Mouse (Mus musculus): Measurements from ENCODE around the gene Aebp1. TPM values are rescaled to one million over a fixed set of nuclear protein-coding genes. Genes with fewer than 3 reads are reported as not detected.
A peak's percentile ranks its signal among the peaks of the same experiment; 100 is the strongest.

Gene Aebp1
- polyA plus RNA-seq, 1 experiment from 2014 or later = 37.6 TPM

GRCm38 (mm10) chr11:5859883-5860550 is 1.7 kb upstream of the Aebp1 start:
- 84% methylated on average over 13 of the region's 13 CpGs for WGBS
- Histone ChIP-seq H3K36me3 (ENCODE audit: control insufficient read depth, insufficient read depth, low read length) (no peaks in the 10 kb centered on the region), H3K9ac (ENCODE audit: low read length) (no peak overlapping the region), H3K9me3 (ENCODE audit: control insufficient read depth, low read length) (no peaks in the 10 kb centered on the region; the same call in 1 of the 2 replicates), H3K27me3 (replicated peaks; ENCODE audit: control insufficient read depth, insufficient read depth, low read length) (no peaks in the 10 kb centered on the region; the same call in 1 of the 2 replicates), H3K4me2 (ENCODE audit: low read length) (no peak overlapping the region), H3K4me1 (replicated peaks; ENCODE audit: control insufficient read depth, insufficient read depth, low read length) (peaks cover 10% of the 10 kb centered on the region), H3K27ac (ENCODE audit: low read depth) (no peak overlapping the region), H3K4me3 (ENCODE audit: low read depth, low read length) (no peak overlapping the region)
- DNase-seq (ENCODE audit: low spot score) (no peak), ATAC-seq (replicated peaks; ENCODE audit: low FRiP score, low TSS enrichment, low read depth) (no peak)

GRCm38 (mm10) chr11:5860639-5861038 is 1.1 kb upstream of the Aebp1 start:
- no peaks in the 10 kb centered on the region; the same call in 1 of the 2 replicates for H3K9me3 ChIP-seq (ENCODE audit: control insufficient read depth, low read length)
- H3K9ac ChIP-seq (ENCODE audit: low read length) = no peak overlapping the region
- no peak overlapping the region for H3K4me2 ChIP-seq (ENCODE audit: low read length)
- 64% methylated on average over 6 of the region's 6 CpGs for WGBS
- no peak overlapping the region for H3K27ac ChIP-seq (ENCODE audit: low read depth)
- DNase-seq (ENCODE audit: low spot score) = no peak
- no peak overlapping the region for H3K4me3 ChIP-seq (ENCODE audit: low read depth, low read length)
- peaks cover 10% of the 10 kb centered on the region for H3K4me1 ChIP-seq (replicated peaks; ENCODE audit: control insufficient read depth, insufficient read depth, low read length)
- 0 out of 2 replicates have a peak, but pooled peaks cover 6% of the 10 kb centered on the region for H3K36me3 ChIP-seq (ENCODE audit: control insufficient read depth, insufficient read depth, low read length)
- no peak for ATAC-seq (replicated peaks; ENCODE audit: low FRiP score, low TSS enrichment, low read depth)
- H3K27me3 ChIP-seq (replicated peaks; ENCODE audit: control insufficient read depth, insufficient read depth, low read length) = no peaks in the 10 kb centered on the region; the same call in 1 of the 2 replicates

- ATAC-seq (replicated peaks; ENCODE audit: low FRiP score, low TSS enrichment, low read depth) (no peak), DNase-seq (ENCODE audit: low spot score) (no peak)
- peak overlapping the region; percentile 43 for H3K4me3 ChIP-seq (ENCODE audit: low read depth, low read length)
- peak overlapping the region; percentile 56 for H3K9ac ChIP-seq (ENCODE audit: low read length)
- peaks cover 10% of the 10 kb centered on the region; the same call in 1 of the 2 replicates for H3K36me3 ChIP-seq (ENCODE audit: control insufficient read depth, insufficient read depth, low read length)
- WGBS = 11% methylated on average over 15 of the region's 15 CpGs
- H3K27ac ChIP-seq (ENCODE audit: low read depth) = 0 out of 2 replicates have a peak overlapping the region, but pooled peaks have one; percentile 11
- H3K4me2 ChIP-seq (ENCODE audit: low read length) = peak overlapping the region; percentile 74
- H3K27me3 ChIP-seq (replicated peaks; ENCODE audit: control insufficient read depth, insufficient read depth, low read length) = no peaks in the 10 kb centered on the region; the same call in 1 of the 2 replicates
- peaks cover 10% of the 10 kb centered on the region for H3K4me1 ChIP-seq (replicated peaks; ENCODE audit: control insufficient read depth, insufficient read depth, low read length)
- no peaks in the 10 kb centered on the region; the same call in 1 of the 2 replicates for H3K9me3 ChIP-seq (ENCODE audit: control insufficient read depth, low read length)
These were observed 803 bp downstream of the Aebp1 start for GRCm38 (mm10) chr11:5862394-5863105.

- Histone ChIP-seq H3K36me3 (ENCODE audit: control insufficient read depth, insufficient read depth, low read length) (peaks cover 48% of the 10 kb centered on the region), H3K4me1 (replicated peaks; ENCODE audit: control insufficient read depth, insufficient read depth, low read length) (0 out of 2 replicates have a peak, but pooled peaks cover 1% of the 10 kb centered on the region), H3K9ac (ENCODE audit: low read length) (no peak overlapping the region), H3K4me2 (ENCODE audit: low read length) (no peak overlapping the region), H3K4me3 (ENCODE audit: low read depth, low read length) (no peak overlapping the region), H3K27me3 (replicated peaks; ENCODE audit: control insufficient read depth, insufficient read depth, low read length) (no peaks in the 10 kb centered on the region), H3K27ac (ENCODE audit: low read depth) (no peak overlapping the region), H3K9me3 (ENCODE audit: control insufficient read depth, low read length) (no peaks in the 10 kb centered on the region)
- no peak for DNase-seq (ENCODE audit: low spot score)
- peak; percentile 29; the same call in 1 of the 2 replicates for ATAC-seq (replicated peaks; ENCODE audit: low FRiP score, low TSS enrichment, low read depth)
- 71% methylated on average over 2 of the region's 2 CpGs for WGBS
These were observed 5.4 kb downstream of the Aebp1 start for GRCm38 (mm10) chr11:5867196-5867595.

GRCm38 (mm10) chr11:5868324-5868723 is 6.6 kb downstream of the Aebp1 start:
- WGBS = 91% methylated on average over 12 of the region's 12 CpGs
- H3K4me2 ChIP-seq (ENCODE audit: low read length) = no peak overlapping the region
- H3K9me3 ChIP-seq (ENCODE audit: control insufficient read depth, low read length) = no peaks in the 10 kb centered on the region
- H3K4me1 ChIP-seq (replicated peaks; ENCODE audit: control insufficient read depth, insufficient read depth, low read length) = no peaks in the 10 kb centered on the region
- H3K36me3 ChIP-seq (ENCODE audit: control insufficient read depth, insufficient read depth, low read length) = peaks cover 60% of the 10 kb centered on the region
- no peak overlapping the region for H3K9ac ChIP-seq (ENCODE audit: low read length)
- DNase-seq (ENCODE audit: low spot score) (no peak), ATAC-seq (replicated peaks; ENCODE audit: low FRiP score, low TSS enrichment, low read depth) (no peak)
- no peak overlapping the region for H3K27ac ChIP-seq (ENCODE audit: low read depth)
- no peaks in the 10 kb centered on the region for H3K27me3 ChIP-seq (replicated peaks; ENCODE audit: control insufficient read depth, insufficient read depth, low read length)
- H3K4me3 ChIP-seq (ENCODE audit: low read depth, low read length) = no peak overlapping the region

- 92% methylated on average over 16 of the region's 16 CpGs for WGBS
- ATAC-seq (replicated peaks; ENCODE audit: low FRiP score, low TSS enrichment, low read depth) (no peak), DNase-seq (ENCODE audit: low spot score) (no peak)
- H3K4me1 ChIP-seq (replicated peaks; ENCODE audit: control insufficient read depth, insufficient read depth, low read length) = no peaks in the 10 kb centered on the region
- no peaks in the 10 kb centered on the region for H3K9me3 ChIP-seq (ENCODE audit: control insufficient read depth, low read length)
- H3K4me2 ChIP-seq (ENCODE audit: low read length) = no peak overlapping the region
- no peak overlapping the region for H3K27ac ChIP-seq (ENCODE audit: low read depth)
- no peaks in the 10 kb centered on the region for H3K27me3 ChIP-seq (replicated peaks; ENCODE audit: control insufficient read depth, insufficient read depth, low read length)
- peaks cover 70% of the 10 kb centered on the region for H3K36me3 ChIP-seq (ENCODE audit: control insufficient read depth, insufficient read depth, low read length)
- no peak overlapping the region for H3K4me3 ChIP-seq (ENCODE audit: low read depth, low read length)
- no peak overlapping the region for H3K9ac ChIP-seq (ENCODE audit: low read length)
These were observed 7.6 kb downstream of the Aebp1 start for GRCm38 (mm10) chr11:5869331-5869730.

GRCm38 (mm10) chr11:5870069-5870468 is 8.3 kb downstream of the Aebp1 start:
- DNase-seq (ENCODE audit: low spot score) = no peak
- H3K9me3 ChIP-seq (ENCODE audit: control insufficient read depth, low read length) = no peaks in the 10 kb centered on the region
- H3K27ac ChIP-seq (ENCODE audit: low read depth) = no peak overlapping the region
- WGBS = 88% methylated on average over 16 of the region's 16 CpGs
- H3K4me3 ChIP-seq (ENCODE audit: low read depth, low read length) = no peak overlapping the region
- no peaks in the 10 kb centered on the region for H3K27me3 ChIP-seq (replicated peaks; ENCODE audit: control insufficient read depth, insufficient read depth, low read length)
- H3K36me3 ChIP-seq (ENCODE audit: control insufficient read depth, insufficient read depth, low read length) = peaks cover 77% of the 10 kb centered on the region
- no peak overlapping the region for H3K4me2 ChIP-seq (ENCODE audit: low read length)
- H3K9ac ChIP-seq (ENCODE audit: low read length) = no peak overlapping the region
- ATAC-seq (replicated peaks; ENCODE audit: low FRiP score, low TSS enrichment, low read depth) = no peak
- no peaks in the 10 kb centered on the region for H3K4me1 ChIP-seq (replicated peaks; ENCODE audit: control insufficient read depth, insufficient read depth, low read length)

- Histone ChIP-seq H3K36me3 (ENCODE audit: control insufficient read depth, insufficient read depth, low read length) (peaks cover 81% of the 10 kb centered on the region), H3K4me2 (ENCODE audit: low read length) (no peak overlapping the region), H3K9me3 (ENCODE audit: control insufficient read depth, low read length) (no peaks in the 10 kb centered on the region), H3K4me3 (ENCODE audit: low read depth, low read length) (no peak overlapping the region), H3K4me1 (replicated peaks; ENCODE audit: control insufficient read depth, insufficient read depth, low read length) (peaks cover 8% of the 10 kb centered on the region; the same call in 1 of the 2 replicates), H3K27ac (ENCODE audit: low read depth) (no peak overlapping the region), H3K27me3 (replicated peaks; ENCODE audit: control insufficient read depth, insufficient read depth, low read length) (no peaks in the 10 kb centered on the region), H3K9ac (ENCODE audit: low read length) (no peak overlapping the region)
- no peak for ATAC-seq (replicated peaks; ENCODE audit: low FRiP score, low TSS enrichment, low read depth)
- 93% methylated on average over 11 of the region's 11 CpGs for WGBS
- DNase-seq (ENCODE audit: low spot score) = no peak
These were observed 11.0 kb downstream of the Aebp1 start for GRCm38 (mm10) chr11:5872707-5873106.

Measured in intestine, embryonic 14.5 days (tissue).